Mouse (Mus musculus) adrenal gland, postnatal 10 days (tissue): ENCODE data around the gene Mpv17l2. TPM values are rescaled to one million over a fixed set of nuclear protein-coding genes. Genes with fewer than 3 reads are reported as not detected.

Experiments used
- DNase-seq: peaks from one replicate; pipeline ENCODE4 v3.0.0; 2021; ENCODE audit warnings: mixed read lengths
- long read RNA-seq, 2 experiments: library from polyadenylated mRNA; stranded (forward); transcript quantifications; one replicate each; pipeline ENCODE4 v2.0.0; 2021
- total RNA-seq, 2 experiments: library from RNA; stranded (reverse); gene quantifications; 2 replicates each; pipeline ENCODE4 v1.2.3; 2021

Gene Mpv17l2
- 100 to 1,000 TPM in 1 of 2 experiments, 10 to 100 TPM in 1; 92.9 to 106 TPM for total RNA-seq
- long read RNA-seq, experiment 1, transcript Mpv17l2-201 (5 exons, 980 nt): major isoform, 199 of 243 reads
- long read RNA-seq, experiment 1, transcript Mpv17l2-204 (4 exons, 692 nt): minor isoform, 12 of 243 reads
- long read RNA-seq, experiment 1, partial matches to known transcripts: 4 of 243 reads
- long read RNA-seq, experiment 1, other reads (novel, unspliced or antisense): 28 of 243 reads
- long read RNA-seq, experiment 2, transcript Mpv17l2-201 (5 exons, 980 nt): major isoform, 102 of 119 reads
- long read RNA-seq, experiment 2, partial matches to known transcripts: 3 of 119 reads
- long read RNA-seq, experiment 2, other reads (novel, unspliced or antisense): 14 of 119 reads

DNA sequence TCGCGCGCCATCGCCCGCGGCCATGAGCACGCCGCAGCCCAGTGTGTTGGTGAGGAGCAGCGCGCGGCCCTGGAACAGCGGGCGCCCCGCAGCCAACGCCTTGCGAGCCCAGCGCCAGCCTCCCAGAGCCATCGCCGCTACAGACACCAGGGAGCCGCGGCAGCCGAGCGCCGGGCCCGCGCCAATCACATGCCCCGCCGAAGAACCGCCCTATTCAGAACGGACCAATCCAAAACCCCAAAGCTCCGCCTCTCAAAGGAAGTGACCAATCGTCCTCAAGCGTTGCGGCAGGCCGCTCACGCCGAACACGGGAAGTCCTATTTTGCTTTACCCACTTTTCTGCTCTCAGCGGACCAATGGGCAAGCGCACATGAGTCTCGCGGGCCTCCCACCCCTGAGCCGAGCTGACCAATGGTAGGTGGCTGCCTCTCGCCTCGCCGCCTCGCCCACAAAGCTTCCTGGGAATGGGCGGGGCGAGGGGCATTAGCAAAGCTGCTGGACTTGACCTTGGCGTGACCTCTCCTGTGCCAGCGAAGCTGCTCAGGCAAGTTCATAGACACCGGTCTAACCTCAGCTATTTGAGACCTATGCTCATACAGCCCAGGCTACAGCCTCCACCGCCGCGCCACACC lies at the start of gene Mpv17l2:
Mpv17l2 (minus strand) TSS at position 172 of the 632 bp plus-strand sequence.
- peak; percentile 95 for DNase-seq

DNA sequence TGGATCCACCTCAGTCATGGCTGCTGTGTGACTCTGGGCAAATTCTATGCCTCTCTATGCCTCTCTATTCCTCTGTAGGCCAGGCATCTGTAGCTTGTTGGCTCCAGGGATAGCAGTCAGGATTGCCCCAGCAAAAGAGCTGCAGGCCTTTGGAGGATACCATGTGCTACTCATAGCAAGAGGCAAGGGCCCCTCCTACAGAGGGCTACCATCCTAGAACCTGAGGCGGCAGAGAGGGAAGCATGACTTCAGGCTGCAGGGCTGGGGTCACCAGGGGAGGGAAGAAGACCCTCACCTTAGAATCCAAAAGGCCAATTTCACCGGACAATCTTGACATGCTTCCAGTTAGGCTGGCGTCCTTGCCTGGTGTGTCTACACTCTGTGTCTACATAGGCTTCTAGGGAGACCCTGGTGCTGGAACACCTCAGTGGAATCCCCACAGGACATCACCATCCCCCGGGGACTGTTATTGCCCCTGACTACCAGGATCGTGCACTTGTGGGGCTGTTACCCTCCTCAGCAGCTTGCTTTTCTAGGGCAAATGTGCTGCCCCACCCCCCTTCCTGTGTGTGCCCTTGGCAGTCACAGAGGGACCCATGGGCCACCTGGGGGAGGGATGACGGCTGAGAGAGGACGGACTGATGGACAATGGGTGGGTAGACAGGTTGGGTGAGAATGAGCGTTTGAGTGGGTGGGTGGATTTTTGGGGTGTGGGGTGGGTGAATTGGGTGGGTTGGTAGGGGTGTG lies 48.4 kb upstream of the Mpv17l2 start:
- DNase-seq: no peak

DNA sequence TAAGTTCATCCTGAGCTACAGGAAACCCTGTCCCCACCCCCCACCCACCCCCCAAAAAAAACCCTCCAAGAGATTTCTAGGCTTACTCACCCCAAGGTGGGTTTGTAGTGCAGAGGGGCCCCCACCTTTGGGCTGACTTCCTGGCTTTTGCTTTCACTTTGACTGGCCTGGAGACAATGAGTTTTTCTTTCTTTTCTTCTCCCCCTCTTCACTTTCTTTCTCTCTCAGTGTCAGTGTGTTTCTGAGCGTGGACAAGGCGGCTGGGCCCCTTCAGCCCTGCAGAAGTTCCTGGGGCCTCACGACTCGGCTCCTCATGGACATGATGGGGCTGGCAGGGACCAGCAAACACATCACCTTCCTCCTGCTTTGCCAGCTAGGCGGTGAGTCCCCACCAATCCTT lies 47.5 kb upstream of the Mpv17l2 start, which contains the start of gene Il12rb1:
Il12rb1 (plus strand) TSS at position 211 of the 400 bp plus-strand sequence.
- no peak for DNase-seq

DNA sequence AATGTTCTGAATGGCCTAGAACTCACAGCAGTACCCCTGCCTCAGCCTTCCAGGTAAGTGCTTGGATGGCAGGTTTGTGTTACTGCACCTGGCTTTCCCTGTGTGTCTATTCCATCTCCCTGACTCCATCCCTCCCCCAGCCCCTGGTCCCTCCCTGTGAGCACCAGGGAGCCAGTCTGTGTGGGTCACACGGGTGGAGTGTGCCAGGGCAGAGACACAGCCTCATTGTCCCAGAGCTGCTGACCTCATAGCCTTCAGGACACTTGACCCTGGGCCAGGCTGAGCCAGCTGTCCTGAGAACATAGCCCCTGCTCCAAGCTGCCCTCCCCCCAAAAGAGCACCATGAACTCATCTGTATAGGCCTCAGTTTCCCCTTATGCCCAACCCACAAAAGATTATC lies 46.6 kb upstream of the Mpv17l2 start:
- no peak for DNase-seq

DNA sequence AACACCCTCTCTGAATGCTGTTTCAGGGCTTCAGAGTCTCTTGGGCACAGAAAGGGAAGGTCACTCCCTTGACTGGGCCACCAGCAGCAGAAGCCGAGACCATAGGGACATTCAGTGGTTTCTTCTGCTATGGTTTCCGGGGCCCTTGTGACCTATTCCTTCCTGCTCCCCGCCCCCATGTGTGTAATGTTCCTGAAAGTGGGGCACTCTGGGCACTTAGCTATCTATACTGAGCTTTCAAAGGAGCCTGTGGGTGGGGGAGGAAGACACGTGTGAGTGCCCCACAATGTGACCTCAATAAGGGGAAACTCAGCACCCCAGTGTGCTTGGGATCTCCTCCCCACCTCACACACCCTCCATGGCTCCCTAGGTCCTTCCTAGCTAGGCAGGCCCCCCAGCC lies 45.8 kb upstream of the Mpv17l2 start:
- no peak for DNase-seq

DNA sequence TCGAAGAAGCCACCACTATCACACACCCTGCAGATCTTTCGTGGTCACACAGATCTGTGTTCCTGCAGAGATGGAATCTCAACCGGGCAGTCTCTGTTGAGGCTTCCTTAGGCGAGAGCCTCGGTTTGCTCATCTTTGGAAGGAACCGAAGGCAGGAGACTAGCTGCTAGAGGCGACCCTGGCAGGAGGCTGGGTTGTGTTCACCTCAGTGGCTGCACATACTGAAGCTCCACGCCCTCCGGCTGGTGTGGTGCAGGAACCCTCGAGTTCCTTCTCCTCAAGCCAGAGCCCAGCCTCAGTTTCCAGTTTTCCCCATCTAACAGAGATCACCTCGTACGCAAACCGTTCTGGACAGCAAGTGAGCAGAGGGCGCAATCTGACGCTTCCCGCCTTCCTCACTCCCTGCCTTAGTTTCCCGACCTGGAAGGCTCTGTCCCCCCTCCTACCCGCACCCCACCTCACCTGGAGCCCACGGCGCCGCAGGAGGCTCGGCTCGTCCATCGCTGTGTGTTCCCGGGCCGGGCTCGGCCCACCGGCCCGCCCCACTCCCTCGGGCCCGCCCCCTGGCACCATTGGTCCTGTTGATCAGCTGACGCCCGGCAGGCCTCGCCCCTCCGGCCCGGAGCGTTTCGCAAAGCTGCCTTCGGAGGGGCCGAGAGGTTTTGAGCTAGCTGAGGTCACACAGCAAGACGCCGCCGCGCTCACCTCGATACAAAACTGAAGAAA lies 43.9 kb upstream of the Mpv17l2 start, which contains the start of gene Mast3:
Mast3 (minus strand) TSS at position 574 of the 726 bp plus-strand sequence.
- peak; percentile 95 for DNase-seq

DNA sequence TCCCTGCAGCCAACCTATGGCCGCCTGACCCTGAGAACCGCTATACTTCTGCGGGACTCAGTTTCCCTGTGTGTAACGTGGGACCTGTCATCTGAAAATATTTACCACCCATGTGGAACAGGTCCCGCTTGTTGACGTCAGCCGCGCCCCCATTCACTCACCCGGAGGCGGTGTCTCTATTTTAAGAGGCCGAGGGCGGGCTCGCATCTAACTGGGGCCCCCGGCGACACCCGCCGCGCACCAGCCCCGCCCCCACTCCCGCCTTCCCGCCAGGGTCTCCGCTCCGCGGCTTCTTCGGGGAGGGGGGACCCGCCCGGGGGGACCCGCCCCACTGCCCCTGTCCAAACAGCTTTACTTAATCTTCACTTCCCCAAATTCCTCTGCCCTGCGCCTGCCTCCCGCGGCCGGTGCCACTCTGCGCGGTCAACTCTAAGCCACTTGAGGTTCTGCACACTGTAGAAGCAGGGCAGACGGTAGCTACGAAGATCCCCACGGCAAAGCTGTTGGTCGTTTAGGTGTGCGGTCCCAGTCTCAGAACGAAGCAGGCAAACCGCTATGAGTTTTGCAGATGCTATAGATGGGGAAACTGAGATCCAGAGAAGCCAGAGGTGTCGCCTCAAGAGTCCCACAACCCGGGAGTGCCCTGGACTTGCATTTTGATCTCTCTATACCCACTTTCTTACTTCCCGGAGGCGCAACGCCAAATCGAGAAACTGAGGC lies 43.2 kb upstream of the Mpv17l2 start:
- peak; percentile 46 for DNase-seq

DNA sequence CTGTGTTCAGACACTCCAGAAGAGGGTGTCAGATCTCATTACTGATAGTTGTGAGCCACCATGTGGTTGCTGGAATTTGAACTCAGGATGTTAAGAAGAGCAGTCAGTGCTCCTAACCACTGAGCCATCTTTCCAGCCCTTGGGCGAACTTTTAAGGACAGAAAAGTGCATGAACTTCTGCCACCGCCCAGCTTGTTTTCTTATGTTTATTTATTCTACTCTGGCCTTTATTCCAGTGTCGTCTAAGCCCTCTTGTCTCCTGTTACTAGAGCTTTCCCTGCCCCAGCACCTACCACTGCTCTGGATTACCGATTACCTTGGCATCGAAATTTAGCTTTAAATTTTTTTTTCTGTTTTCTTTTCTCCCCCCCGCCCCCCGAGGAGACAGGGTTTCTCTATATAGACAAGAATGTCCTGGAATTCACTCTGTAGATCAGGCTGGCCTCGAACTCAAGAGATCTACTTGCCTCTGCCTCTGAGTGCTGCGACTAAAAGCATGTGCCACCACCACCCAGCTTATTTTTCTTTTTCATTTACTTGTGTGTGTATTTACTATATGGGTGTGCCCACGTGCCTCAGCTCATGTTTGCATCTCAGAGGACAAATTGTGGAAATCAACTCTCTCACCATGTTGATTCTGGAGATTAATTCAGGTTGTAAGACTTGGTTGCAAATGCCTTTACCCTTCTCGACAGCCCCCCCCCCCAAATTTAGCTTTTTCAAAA lies 42.2 kb upstream of the Mpv17l2 start:
- DNase-seq: no peak

DNA sequence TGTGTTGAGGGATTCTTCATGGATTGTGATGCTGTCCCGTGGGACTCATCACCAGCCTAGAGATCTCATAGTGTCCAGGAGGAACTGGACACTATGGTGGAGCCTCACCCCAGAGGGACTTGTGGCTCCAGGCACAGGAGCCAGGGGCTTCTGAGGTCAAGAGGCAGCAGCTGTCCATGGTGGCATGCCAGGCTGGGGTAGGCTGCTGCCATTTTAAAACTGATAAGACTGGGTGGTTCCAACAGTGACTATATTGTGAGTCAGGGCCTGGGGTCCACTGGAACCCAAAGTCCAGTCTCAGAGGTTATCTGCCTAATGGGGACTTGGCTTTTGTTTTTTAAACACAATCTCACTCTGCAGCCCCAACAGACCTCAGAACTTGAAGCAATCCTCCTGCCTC lies 41.1 kb upstream of the Mpv17l2 start:
- DNase-seq: no peak

DNA sequence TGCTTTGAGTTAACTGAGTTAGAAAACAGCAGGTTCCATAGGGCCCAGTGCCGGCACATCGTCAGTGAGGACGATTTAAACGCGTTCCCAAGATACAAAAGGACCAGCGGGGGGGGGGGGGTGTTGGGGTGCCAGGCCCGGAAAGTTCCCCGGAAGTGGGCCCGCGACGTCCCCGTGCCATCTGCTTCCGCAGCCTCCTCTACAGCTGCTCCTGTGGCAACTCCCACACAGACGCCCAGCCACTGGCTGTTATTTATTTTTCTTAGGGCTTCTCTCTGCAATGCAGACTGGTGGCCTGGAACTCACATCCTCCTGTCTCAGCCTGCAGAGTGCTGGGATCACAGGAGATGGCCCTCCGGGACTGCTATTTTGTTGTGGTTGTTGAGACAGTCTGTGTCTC lies 40.4 kb upstream of the Mpv17l2 start:
- DNase-seq: no peak

DNA sequence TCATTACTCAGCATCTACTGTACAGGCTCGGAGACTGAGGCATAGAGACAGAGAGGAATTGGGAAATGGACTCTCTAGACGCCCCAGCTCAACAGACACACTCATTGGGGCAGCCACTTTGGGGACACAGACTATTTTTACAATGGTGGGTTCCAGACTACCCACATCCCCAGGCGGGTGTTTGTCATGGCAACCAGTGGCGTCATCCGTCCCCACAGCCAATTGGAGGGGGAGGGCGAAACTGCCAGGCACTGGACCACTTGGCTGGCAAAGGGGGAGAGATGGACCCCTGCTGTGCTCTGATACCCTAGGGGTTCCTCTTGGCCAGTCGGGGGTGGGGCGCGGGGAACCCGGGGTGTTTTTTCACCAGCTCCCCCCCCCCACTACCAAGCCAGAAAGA lies 39.9 kb upstream of the Mpv17l2 start:
- no peak for DNase-seq

DNA sequence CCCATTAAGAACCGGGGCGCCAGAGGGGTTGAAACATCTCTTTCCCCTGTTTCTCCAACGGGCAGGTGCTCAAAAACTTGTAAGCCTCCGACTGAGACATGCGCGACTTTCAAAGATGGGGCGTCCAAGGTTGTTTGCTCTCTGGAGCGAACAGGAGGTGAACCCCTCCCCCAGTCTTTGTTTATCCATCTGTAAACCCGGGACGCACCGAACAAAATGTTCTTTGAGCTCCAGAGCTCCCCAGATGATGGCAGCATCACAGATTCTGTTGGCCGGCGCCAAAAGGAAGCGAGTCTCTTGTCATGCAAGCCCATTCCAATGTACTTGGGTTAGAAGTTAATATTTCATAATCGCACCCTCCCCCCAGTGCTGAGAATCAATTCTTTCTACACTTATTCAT lies 37.5 kb upstream of the Mpv17l2 start:
- DNase-seq: no peak

DNA sequence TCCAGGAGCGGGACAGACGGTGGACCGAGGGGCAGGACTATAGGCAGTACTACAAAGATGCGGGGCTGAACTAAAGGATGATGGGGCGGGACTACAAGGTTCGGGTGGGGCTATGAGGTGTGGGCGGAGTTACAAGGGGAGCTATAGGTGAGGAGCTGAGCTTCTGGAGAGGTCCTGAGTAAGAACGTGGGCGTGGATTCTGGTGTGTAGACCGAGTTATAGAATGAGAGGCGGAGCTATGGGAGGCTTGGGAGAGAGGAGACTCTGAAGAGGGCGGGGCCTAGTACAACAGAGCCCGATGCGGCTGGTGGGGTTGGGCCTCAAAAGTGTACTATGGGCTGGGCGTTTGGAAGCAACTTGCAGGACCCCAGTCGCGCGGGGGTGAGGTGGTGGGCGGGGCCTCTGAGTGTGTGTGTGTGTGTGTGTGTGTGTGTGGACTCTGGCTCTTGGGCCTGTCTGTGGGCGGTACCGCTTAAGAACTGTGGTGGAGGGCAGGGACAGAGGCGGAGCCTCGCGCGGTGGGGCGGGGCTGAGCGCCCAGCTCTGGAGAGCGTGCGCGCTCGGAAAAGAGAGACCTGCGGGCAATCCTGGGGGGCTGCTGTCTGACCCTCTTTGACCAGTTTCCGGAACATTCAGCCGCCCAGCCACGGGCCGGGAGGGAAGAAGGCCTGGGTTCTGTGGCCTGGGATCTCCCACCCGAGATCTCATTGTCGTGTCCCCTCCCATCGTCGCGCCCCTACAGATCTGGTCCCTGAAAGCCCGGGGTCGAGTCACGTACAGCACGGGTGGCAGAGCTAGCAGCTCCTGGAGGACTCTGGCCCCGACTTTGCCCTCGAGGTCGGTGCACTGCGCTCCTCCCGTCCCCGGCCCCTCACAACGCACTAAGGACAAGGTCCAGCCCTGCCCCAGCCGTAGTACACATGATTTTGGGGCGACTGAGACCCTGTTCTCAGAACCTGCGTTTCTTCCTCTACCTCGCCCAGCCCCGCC lies 36.6 kb upstream of the Mpv17l2 start:
- peak; percentile 92 for DNase-seq

DNA sequence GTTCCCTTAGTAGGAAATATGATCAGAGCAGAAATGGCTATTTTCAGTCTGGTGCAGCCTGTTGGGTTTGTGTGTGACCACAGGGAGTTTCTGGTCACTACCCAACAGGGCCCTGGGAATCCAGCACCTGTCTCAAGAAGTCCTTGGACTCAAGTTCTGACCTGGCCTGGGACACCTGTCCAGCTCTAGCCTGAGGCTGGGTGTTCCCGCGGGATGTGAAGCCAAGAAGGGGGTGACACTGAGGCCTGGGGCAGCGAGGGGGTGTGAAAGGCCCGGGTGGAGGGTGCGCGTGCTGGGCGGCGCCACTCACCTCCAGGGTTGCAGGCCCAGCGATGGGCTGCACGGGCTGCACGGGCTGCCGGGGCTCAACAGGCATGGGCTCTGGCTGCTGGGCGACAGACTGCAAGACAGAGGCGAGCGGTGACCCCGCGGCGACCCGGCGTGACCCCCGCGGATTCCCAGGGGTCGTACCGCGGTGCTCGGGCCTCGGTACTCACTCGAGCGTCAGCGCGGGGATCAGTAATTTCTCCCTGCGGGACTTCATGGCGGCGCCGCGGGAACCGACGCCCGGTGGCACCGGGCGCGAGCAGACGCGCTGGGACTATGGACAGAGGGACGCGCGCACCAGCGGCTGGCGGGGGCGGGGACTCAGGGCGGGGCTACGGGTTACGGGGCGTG lies 35.8 kb upstream of the Mpv17l2 start:
- peak; percentile 96 for DNase-seq

DNA sequence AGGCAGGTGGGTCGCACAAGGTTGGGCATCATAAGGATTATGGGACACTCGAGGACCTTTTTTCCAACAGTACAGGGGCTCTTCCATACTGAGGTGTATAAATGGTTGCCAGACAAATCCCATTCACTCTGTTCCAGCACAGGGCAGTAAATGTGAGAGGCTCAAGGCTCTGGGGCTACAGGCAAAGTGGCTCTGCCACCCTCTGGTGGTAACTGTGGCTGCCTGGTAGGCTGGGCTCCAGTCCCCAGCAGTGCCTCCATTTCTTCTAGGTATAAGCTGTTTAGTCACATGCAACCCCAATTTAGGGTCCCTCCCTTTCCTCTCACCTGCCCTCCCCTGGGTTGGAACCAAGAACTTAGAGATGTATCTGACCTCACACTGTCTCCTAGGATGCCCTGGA lies 34.6 kb upstream of the Mpv17l2 start:
- DNase-seq: no peak

DNA sequence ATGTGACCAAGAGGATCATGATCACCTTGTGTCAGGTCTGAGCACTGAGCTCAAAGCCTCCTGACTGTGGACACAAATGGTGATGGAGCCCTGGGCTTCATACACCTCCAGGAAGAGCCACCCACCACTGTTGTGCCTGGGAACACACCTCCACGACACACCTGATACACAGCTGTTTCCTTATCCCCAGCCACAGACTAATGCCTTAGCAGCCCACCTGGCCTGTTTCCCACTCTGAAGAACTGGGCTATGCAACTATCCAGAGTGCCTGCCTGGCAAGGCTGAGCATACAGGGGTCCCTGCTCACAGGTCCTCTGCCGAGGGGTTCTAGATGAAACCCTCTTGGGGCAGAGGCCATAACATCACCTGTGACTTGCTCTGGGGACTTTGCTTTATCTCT lies 33.5 kb upstream of the Mpv17l2 start:
- DNase-seq: no peak

DNA sequence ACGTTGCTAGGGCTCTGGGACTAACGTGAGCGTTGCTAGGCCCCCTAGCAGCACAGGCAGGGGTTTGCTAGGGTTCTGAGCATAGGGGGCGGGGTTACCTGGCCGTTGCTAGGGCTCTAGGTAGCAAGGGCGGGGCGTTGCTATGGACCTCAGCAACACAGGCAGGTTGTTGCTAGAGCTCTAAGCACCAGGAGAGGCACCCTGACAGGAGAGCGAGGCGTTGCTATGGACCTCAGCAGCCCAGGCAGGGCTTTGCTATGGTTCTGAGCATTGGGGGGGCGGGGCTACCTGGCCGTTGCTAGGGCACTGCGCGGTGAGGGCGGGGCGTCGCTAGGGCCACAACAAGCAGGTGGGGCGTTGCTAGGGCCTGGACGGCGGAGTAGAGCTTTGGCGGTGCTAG lies 32.0 kb upstream of the Mpv17l2 start:
- peak; percentile 69 for DNase-seq

DNA sequence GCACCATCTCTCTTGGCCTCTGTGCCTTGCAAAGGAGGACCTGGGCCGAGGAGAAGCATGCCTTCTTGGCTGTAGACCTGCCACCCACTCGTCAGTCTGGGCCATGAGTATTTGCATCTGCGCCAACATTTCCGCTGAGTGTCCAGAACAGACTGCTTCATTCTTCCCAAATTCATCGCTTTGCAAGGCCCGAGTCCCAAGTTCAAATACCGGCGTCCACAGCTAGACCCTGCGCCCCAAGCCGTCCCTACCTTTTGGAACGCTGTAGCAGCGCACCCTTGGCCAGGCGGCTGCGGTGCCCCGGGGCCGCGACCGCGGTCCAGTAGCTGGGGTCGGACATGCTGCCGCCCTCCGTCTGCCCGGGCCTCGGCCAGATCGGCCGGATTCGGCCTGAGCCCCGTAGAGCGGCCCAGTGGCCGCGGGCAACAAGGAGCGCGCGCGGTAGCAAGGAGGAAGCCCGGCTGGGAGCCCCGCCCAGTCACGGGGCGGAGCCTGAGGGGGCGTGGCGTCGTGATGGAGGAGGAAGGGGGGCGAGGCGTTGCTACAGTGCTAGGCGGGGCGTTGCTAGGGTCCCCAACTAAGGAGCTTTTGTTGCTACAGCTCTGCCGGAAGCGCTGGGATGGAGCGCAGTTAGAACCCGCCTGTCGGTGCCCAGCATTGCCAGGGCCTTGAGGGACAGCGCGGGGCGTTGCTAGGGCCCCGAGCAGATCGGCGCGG lies 31.4 kb upstream of the Mpv17l2 start:
- peak; percentile 99 for DNase-seq
